Mouse (Mus musculus): ENCODE results near the gene Lrrc1.

The Lrrc1 gene

DNA sequence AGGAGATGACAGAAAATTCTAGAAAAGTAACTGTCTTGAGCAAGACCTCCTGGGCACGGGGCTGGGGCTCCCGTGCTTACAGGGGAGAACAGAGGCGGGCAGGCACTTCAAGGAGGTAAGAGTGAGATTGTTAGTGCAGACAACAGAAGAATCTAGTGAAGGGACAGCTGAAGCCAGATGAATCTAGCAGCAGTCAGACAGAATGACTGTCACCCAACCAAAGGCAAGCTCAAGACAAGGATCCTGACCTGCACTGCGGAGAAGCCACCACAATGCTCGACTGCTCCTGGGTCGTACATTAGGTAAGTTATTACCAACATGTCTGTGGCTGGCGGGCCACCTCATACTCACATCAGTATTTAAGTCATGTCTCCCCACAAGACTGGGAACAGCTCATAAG, 3.1 kb downstream of the Lrrc1 start:
- DNase-seq = no peak

DNA sequence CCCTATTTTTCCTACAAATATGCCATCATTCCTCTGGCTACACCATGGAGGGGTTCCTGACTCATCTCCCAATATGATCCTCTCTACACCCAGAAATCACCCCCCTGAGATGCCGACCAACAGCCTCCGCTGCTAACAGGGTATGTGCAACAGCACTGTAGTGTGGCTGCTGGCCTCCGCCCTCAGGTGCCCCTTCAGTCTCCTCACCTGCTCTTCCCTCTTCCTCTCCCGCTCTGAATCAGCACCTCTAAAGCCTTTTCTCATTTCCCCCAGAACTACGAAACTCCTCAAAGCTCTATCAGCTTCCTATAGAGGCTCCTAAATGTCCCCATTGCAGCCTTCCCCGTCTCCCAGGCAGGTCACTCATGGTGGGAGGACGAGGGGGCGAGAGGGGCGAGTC, 5.4 kb downstream of the Lrrc1 start:
- DNase-seq = no peak

DNA sequence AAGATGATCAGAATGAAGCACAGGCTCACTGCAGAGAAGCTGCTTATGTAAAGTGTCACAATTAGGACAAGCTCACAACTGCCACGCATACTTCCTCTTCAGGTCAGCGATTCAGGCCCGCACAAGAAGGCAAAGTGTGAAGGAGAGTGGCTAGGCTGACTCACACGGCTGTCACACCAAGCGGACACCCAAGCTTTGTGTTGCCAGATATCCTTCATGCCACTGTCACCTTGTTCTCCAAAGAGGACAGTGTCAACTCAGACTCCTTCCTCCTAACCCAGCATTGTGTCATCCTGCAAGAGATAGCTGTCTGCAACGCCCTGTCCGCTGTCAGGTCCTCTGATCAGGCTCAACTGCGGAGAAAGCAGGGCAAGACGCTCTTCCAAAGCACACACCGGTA, 7.3 kb downstream of the Lrrc1 start:
- no peak for DNase-seq

DNA sequence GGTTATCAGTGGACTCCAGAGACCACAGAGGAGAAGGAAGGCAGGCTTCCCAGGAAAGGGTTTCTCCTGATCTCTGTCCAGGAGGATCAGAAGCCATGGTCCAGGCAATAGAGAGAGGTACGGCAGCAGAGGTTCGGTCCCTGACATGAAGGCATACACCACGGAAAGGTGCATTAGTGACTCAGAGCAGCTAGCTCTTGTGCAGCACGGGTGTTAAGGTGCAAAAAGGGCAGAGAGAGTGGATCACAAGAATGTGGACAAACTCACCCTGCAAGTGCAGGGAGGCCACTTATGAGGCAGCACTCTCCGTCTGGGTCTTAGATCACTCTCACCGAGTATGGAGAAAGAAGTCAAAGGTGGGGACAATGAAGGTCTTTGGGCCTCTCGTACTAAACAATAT, 7.8 kb downstream of the Lrrc1 start:
- no peak for DNase-seq

DNA sequence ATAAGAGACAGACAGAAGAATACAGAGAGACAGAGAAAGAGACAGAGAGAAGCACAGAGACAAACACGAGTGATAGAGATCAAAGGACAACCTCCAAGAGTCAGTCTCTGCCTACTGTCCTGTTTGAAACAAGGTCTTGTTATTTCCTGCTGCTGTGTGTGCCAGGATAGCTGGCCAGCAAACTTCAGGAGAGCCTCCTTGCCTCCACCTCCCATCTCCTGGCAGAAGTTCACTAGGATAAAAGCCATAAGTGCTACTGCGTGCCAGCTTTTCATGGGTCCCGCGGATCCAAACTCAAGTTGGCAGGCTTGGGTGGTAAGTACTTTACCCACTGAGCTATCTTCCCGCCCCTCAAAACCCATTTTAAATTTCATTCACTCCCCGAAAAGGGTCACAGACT, 8.4 kb downstream of the Lrrc1 start:
- DNase-seq = no peak

- DNase-seq = no peak
Measured at GRCm38 (mm10) chr9:77535021-77535744, 9.5 kb downstream of the Lrrc1 start.

- no peak for DNase-seq
Measured at GRCm38 (mm10) chr9:77528379-77529041, 16.2 kb downstream of the Lrrc1 start.

DNA sequence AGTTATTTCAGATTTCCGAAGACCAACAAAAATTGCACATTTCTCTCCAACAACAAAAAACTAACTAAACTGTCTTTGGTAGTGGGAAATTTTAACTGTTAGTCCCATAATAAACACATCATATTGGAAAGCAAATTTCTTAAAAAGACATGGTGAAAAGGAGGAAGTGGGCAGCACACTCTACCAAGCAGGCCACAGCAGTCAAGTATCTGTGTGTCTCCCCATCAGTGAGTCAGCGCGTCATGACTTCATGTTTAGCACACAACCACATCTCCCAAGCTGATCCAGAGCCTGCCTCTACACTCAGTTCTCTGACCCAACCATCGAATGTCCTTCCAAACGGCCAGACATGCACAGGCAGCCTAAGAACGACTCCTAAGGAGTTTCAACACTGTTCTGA, 17.5 kb downstream of the Lrrc1 start:
- DNase-seq = no peak

- peak; percentile 7 for DNase-seq
Measured at GRCm38 (mm10) chr9:77526715-77527114, 18.0 kb downstream of the Lrrc1 start.

DNA sequence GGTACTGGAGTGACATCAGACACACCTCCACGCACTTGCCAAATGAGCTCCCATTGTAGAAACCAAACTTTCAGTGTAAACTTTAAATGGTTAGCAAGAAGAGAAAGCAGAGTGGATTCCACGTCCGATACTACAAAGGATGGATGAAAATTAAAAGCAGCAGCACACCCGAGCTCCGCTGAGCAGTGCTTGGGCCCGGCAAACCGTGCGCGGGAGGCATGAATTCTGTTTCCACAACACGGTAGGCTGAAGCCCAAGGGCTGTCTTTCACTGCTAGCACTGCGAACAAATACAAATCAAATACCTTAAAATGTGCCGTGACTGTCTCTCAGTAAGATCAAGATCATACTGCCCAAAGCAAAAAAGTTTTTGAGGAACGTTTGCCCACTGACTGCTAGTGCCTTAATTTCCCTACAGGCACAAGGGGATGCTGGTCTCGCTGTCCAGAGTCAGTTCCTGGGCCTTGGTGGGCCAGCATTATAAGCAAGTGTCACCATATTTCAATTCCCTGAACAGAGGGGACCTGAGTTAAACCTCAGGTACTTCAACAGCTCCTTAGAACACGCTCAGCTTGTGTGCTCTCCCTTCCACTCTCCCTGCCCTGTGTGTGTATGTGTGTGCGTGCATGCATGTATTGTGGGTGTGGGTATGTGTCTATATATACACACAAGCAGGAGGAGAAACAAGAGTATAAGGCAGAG, 18.9 kb downstream of the Lrrc1 start:
- no peak for DNase-seq

GRCm38 (mm10) chr9:77523793-77524192, 20.9 kb downstream of the Lrrc1 start:
- no peak for DNase-seq

- DNase-seq = no peak
Measured at GRCm38 (mm10) chr9:77522476-77522875, 22.2 kb downstream of the Lrrc1 start.

- no peak for DNase-seq
Measured at GRCm38 (mm10) chr9:77519198-77519597, 25.5 kb downstream of the Lrrc1 start.

GRCm38 (mm10) chr9:77516782-77517364, 27.8 kb downstream of the Lrrc1 start:
- DNase-seq = no peak

GRCm38 (mm10) chr9:77513892-77514291, 30.8 kb downstream of the Lrrc1 start:
- peak; percentile 73 for DNase-seq

GRCm38 (mm10) chr9:77512220-77512619, 32.5 kb downstream of the Lrrc1 start:
- peak; percentile 53 for DNase-seq

- no peak for DNase-seq
Measured at GRCm38 (mm10) chr9:77510574-77510973, 34.1 kb downstream of the Lrrc1 start.

GRCm38 (mm10) chr9:77507743-77508394, 36.8 kb downstream of the Lrrc1 start:
- no peak for DNase-seq

GRCm38 (mm10) chr9:77502548-77503438, 41.9 kb downstream of the Lrrc1 start:
- no peak for DNase-seq

GRCm38 (mm10) chr9:77502171-77502547, 42.5 kb downstream of the Lrrc1 start:
- DNase-seq = no peak

GRCm38 (mm10) chr9:77499084-77499483, 45.6 kb downstream of the Lrrc1 start:
- DNase-seq = no peak

DNA sequence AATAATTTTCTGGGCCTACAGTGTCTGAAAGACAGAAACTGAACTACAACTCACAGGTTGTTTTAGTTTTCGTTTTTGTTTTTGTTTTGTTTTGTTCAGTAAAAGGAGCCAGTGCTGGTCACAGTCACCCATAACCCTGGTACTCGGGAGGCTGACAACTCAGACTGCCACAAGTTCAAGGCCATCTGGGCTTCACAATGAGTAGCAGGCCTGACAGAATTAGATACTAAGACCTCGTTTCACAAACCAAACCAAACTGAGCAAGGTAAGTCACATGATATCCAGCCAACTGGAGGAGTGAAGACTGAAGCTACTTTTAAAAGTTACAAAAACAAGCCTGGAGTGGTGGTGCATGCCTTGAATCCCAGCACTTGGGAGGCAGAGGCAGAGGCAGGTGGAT, 46.3 kb downstream of the Lrrc1 start:
- no peak for DNase-seq
